Mouse (Mus musculus) MN1 (cell line): ENCODE measurements around the gene Plagl2.
"Not testable (repeated sequence)": the region's sequence is repeated elsewhere in the genome, so short reads cannot be mapped to it uniquely, and the experiment has no call there.

Source experiments
- DNase-seq: peaks from one replicate; pipeline ENCODE4 v3.0.0-alpha.2; 2016; ENCODE audit warnings: low spot score

Plagl2 gene

DNA sequence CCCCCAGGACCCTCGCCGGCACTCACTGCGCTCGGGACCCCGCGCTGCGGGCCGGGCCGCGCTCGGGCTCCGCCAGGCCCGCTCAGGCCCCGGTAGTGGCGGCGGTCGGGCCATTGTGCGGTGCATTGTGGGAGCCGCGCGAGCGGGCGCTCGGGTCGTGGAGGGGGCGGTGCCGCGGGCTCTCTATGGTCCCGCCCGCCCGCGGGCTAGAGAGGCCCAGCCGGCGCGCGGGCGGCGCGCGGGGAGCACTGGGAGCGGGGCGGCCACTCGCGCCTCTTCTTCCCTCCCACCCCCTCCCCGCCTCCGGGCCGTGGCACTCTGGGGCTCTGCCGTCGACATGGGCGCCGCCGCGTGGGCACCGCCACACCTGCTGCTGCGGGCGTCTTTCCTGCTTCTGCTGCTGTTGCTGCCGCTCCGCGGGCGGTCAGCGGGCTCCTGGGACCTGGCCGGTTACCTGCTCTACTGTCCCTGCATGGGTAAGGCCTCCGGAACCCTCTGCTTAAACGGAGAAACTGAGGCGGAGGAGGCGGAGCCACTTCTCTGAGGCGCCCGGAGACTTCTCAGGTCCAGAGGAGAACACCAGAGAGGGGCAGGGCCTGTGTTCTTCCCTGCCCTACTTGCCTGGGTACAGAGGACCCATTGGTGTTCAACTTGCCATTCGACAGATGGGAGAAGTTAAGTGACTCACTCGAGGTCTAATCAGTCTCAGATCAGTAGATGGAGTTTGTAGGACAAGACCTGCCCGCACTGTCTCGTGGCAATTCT lies at the start of gene Plagl2, which contains the start of gene Pofut1:
TSS of gene Plagl2 (minus strand) at position 177 of the 765 bp plus-strand sequence.
TSS of gene Pofut1 (plus strand) at position 284 of the 765 bp plus-strand sequence.
- peak; percentile 91 for DNase-seq

DNA sequence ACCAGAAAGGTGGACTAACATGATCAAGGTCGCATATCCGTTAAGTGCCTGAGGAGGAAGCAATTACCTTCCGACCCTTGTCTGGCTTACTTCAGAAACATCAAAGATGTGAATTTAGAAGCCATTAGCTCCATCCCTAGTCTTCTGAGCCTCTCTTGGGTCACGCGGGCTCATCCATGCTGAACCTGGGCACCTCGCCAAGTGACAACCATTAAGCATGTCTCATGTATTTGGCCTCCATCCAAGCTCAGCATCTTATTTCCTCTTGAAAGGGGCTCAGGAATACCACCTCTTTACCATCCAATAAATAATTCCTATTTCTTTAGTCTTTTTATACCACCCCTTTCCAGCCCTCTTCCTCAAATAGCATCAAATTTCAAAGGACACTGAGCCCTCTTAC lies 46.6 kb upstream of the Plagl2 start:
- DNase-seq: peak; percentile 92

DNA sequence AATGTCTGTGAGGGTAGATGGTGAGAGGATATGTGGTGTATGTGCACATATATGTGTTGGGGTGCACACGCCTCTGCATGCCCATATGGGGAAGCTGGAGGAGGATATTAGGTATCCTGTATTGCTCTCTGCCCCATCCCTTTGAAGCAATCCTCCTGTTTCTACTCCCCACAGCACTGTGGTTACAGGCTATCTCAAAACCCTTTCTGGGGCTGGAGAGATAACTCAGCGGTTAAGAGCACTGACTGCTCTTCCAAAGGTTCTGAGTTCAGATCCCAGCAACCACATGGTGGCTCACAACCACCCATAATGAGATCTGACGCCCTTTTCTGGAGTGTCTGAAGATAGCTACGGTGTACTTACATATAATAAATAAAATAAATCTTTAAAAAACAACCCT lies 45.3 kb upstream of the Plagl2 start:
- DNase-seq: no peak

DNA sequence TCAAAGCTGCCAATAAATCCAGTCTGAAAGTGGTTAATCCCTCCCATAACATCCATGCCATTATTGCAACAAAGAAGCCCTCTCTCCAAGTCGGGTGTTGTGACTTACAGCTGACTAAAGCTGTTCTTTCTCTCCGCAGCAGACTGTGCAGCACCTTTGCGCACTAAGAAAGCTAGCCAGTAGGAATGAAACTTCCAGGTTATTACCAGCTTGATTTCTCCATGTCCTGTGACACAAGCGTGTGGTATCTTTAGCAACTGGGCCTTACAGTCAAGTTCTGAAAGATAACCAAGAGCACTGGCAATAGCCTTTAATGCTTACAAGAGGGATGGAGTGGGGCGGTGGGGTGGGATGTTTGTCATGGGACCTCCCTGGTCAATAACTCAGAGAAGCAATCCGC lies 42.7 kb upstream of the Plagl2 start:
- no peak for DNase-seq

DNA sequence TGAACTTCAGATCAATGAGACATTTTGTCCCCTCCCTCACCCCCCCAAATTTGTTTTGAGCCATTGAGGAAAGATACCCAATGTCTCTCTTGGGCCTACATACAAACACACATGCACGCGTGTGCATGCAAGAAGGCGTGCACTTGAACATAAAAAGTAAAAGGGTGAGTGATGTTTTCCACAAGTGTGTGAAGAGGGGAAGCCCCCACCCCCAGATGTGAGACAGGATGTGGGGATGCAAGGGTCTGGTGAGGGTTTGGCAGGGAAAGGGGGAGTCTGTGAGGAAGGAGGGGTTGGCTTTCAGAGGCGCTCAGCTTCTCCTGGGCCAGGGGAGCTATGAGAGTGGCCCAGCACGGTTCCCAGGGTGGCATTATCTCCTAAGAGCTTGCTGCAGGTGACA lies 37.1 kb upstream of the Plagl2 start:
- DNase-seq: no peak

DNA sequence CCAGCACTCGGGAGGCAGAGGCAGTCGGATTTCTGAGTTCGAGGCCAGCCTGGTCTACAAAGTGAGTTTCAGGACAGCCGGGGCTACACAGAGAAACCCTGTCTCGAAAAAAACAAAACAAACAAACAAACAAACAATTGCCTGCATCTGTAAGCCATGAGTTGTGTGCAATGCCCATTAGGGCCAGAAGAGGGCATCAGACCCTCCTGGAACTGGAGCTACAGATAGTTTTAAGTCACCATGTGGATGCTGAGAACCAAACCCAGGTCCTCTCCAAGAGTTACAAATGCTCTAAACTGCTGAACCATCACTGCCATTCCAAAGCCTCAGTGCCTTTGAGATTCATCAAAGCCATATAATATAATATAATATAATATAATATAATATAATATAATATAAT lies 35.6 kb upstream of the Plagl2 start:
- DNase-seq: not testable (repeated sequence)

DNA sequence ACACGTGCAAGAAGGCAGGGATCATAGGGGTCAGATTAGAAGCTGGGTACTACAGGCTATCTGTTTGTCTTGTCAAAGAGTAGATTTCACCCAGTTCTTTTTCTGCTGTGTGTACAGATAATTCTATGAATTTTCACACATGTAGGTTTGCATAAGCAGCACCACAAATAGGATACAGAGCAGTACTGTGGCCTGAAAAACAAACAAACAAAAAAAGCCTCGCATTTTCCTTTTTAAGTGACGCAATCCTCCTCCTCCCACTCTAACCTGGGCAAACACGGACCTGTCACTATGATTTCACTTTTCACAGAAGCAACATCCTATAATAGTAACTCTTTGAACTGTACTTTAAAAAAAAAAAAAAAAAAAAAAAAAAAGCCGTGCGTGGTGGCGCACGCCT lies 35.2 kb upstream of the Plagl2 start:
- DNase-seq: no peak

DNA sequence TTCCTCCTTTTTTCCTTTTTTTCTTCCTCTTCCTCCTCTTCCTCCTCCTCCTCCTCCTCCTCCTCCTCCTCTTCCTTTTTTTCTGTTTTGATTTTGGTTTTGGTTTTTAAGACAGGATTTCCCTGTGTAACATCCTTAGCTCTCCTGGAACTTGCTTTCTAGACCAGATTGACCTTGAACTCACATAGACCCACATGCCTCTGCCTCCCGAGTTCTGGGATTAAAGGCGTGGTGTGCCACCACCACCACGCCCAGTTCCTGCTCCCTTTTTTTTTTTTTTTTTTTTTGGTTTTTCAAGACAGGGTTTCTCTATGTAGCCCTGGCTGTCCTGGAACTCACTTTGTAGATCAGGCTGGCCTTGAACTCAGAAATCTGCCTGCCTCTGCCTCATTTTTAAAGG lies 34.4 kb upstream of the Plagl2 start:
- DNase-seq: not testable (repeated sequence)

DNA sequence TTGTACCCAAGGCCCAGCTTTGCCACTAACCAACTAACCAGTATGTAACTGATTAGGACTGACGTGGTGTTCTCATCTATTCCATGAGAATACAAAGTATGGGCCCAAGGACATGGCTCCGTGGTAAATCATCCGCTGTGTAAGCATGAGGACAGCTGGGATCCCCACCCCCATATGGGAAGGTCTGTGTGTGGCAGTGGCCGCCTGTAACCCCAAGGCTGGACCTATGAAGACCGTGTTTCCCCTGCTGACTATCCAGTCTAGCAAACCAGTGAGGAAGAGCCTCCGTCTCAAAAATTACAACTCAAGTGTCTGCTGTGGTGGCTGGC lies 33.7 kb upstream of the Plagl2 start:
- DNase-seq: no peak

DNA sequence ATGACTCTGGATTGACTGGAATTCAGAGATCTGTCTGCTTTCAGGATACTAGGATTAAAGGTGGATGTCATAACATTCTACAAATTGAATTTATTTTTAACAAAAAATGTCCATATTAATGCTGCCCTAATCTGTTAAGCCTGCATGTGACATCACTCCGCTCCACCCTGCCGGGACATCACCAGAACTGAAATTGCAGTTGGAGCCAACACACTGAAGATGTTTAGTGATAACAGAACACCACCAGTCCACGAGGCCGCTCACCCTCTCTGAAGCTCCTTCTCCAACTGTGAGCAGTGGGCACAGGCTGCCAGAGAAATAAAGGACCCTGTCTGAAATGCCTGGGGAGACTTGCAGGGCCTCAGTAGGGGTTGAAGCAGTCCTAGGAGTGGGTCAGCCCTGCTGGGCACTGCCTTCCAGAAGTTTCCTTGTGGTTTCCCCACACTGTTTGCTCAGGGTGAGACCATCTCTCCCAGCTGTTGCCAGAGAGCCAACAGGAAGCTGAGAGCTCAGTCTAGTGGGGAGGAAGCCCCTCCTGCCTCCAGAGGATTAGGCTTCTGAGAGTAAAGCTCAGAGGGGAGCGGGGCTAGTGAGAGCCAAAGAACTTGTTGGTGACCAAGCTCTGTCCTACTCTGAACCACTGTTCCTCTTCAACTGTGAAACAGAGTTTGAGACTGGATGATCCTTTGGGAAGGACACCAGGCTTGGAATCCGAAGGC lies 33.1 kb upstream of the Plagl2 start:
- not testable (repeated sequence) for DNase-seq

DNA sequence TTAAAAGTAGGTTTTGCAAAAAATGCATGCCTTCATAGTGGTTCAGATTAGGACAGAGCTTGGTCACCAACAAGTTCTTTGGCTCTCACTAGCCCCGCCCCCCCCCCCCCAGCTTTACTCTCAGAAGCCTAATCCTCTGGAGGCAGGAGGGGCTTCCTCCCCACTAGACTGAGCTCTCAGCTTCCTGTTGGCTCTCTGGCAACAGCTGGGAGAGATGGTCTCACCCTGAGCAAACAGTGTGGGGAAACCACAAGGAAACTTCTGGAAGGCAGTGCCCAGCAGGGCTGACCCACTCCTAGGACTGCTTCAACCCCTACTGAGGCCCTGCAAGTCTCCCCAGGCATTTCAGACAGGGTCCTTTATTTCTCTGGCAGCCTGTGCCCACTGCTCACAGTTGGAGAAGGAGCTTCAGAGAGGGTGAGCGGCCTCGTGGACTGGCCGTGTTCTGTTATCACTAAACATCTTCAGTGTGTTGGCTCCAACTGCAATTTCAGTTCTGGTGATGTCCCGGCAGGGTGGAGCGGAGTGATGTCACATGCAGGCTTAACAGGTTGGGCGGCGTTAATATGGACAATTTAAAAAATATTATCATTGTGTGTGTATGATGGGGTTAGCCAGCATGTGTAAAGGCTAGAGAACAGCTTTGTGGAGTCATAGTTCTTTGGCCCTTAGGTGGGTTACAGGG lies 29.1 kb upstream of the Plagl2 start:
- not testable (repeated sequence) for DNase-seq

DNA sequence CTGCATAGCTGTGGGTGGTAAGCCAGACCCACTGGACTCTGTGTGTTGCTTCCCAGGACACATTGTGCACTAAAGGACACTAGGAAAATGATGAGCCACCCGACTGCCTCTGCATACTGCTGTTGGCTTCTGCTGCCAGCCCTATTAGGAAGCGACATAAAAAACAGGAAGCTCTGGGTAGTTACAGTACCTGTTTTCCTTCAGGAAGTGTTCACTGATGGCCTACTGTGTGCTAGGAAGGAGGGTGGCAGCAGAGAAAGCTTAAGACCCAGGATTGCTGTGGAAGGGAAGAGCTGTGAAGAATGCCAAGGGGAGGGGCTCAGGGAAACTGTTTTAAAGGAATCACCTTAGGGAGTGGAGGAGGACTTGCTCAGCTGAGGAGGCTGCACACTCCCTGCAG lies 26.1 kb upstream of the Plagl2 start:
- no peak for DNase-seq

DNA sequence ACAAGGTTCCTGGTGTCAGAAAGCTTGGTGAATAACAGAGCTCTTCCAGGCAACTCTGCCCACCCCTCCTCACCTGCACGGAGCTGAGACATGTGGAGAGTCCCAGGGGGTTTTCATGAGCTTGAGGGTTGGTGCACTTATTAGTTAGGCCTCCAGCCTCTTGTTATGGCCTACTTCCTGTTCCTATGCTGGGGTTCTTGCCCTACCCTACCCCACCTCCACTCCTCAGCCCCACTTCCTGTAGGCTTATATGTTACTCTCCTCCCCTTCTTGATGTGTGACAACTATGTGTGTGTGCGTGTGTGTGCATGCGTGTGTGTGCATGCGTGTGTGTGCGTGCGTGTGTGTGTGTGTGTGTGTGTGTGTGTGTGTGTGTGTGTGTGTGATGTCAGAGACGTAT lies 21.8 kb upstream of the Plagl2 start:
- no peak for DNase-seq

DNA sequence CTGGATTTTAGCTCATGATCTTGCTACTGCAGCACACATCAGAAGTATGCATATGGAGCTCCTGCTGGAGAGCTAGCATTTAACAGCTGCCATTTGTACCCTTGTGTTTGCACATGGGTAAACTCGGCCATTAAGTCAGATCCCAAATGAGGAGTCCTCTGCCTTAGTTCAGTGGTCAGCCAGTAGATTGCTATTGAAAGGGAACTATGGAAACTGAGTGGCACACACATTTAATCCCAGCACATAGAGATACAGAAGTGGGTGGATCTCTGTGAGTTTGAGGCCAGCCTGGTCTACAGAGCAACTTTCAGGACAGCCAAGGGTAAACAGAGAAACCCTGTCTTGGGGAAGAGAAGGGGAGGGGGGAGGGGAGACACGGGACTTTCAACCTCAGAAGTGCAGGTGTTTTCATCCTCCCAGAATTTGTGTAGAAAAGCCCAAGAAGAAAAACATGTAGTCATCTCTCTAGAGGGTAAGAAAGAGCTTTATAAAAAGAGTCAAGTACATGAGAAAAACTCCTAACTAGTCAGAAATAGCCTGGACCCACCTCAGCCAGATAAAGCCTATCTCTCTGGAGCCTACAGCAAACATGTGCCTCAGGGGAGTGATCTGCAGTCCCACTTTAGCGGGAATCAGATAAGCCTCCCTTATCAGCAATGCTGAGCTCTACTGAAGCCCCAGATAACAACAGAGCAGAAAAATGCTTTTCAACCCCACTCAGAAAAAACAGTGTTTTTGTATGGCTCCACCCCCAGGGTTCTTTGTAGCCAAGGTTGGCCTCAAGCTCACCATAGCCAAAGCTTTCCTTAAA lies 18.8 kb upstream of the Plagl2 start:
- DNase-seq: no peak

DNA sequence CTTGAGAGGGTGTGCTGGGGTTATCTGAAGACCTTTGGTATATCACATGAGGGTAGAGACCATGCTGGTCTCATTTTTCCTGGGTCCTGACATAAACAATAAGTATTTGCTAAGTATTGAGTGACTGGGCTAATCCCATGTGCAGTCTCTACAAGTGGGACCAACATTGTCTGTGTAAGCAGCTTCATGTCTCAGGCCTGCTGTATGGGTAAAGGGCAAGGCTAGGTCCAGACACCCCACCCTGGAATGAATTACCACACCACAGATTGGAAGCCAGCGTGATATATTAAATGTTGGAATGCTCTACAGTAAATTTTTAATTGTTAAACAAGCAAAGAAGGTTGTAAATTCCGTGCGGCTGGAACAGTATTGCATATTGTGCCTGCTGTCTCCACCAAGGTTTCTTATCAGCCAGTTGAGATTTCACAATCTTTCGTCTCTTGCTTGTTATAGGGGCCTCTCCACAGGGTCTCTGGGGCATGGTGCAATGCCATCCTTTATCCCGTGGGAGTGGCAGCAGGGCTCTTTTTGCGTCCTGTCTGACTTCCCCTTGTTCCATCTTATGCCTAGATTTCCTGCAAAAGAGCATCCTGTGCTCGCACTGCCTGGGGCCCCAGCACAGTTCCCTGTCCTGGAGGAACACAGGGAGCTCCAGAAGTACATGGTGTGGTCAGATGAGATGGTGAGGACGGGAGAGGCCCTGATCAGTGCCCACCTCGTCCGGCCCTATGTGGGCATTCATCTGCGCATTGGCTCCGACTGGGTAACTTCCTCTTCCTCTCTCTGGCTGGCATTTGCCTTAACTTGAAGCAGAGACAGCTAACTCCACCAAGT lies 18.0 kb upstream of the Plagl2 start:
- no peak for DNase-seq

DNA sequence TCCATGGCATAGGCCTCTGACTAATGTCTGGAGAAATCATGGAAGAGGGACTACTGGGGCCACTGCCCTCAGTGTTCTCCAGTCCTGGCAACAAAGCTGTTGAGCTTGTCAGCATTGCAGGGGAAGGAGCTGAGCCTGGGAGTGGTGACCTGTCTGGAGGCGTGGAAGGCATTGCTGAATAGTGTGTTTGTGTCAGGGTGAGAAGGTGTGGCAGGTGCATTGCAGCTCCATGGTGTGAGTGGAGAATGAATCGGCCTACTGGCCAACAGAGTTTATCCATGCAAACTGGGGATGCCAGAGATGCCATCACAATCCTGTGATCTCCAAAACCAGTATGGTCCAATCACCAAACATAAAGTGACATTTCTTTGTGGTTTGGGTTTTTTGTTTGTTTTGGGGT lies 15.4 kb upstream of the Plagl2 start:
- no peak for DNase-seq

DNA sequence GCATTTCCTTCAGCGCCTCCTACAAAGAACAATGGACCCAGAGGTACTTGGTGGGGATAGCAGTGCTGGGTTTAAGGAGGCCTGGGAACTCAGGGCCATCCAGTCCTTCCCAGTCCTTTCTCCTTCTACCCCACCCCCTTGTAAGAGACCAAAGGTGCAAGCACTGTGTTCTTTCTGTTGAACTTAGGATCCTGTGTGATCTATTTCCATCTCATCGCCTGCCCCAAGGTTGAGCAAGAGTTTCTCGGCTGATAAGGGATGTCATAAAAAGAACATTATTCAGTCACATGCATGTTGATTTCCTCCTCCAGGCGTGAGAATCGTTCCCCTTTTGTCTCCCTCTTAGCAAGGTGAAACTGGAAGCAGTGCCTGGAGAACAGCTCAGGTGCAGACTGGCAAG lies 8.5 kb upstream of the Plagl2 start:
- DNase-seq: no peak

DNA sequence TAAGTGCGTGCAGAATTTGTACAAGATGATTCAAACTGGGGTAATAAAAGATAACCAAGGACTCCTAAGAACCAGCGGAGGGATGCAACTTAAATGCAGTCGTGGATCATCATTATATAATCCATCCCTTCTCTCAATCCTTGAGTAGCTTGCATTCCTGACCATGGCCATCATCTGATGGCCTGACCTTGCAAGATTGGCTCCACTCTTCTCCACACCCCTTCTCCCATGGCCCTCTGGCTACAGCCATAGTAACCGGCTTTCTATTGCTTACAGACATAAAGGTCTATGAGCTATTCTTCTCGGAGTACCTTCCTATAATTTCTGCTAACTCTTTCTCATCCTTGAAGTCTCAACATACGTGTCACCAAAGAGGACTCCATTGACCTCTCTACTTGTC lies 930 bp upstream of the Plagl2 start:
- no peak for DNase-seq

DNA sequence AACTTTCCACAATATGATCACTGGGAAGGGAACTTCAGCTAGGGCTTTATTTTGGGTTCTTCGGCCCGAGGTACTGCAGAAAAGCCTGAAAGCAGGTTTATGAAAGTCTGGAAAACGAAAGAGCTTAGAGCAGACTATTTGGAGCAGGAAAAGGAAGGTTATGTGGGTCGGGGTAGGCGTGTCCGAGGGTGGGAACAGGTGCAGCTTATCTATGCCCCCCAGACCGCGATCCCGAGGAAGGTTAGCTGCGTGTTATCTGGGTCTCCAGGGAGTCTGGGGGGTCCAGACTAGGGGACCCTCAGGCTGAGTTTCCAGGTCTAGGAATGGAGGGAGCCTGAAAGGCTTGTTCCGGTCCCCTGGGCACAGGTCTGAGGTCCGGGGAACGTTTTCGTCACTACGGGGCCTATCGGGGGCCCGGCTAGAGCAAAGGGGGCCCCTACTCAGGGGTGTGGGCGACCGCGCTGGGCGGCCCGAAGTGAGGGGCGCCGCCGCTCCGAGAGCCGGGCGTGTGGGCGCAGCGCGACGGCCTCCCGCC lies 458 bp downstream of the Plagl2 start:
- DNase-seq: peak; percentile 33

DNA sequence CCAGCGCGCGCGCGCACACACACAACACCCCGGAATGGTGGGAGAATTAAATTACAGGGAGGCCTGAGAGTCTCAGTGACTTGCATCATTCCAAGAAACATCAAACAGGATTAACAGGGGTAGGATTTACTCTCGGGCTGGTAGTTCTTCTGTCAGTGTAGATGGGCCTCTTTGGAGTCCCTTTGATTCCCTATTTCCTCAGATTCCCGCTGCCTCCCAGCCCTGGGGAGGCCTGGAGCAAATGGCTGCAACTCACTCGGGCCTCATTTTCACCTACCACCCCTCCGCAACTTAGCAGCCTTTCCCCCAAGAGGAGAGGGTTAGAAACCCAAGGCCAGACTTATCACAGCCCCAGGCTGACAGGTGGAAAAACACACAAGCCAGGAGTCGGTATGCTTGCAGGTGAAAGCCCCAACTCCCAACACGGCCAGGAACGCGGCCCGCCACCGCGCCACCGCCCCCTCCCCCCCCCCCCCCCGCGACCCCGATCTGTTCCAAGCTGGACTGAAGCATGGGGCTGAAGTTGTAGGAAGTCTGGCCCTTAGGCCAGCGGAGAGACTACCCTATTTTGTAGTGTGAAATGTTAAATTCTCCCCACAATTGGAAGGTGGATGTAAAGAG lies 1.3 kb downstream of the Plagl2 start:
- DNase-seq: peak; percentile 71
